Mouse (Mus musculus) liver, adult 2 months (tissue): ENCODE results near the gene Col6a3. TPM values are rescaled to one million over a fixed set of nuclear protein-coding genes. Genes with fewer than 3 reads are reported as not detected.

ENCODE experiments used
- DNase-seq: peaks from one replicate; pipeline ENCODE4 v3.0.0-alpha.2; 2011; ENCODE audit warnings: low read depth, low spot score; ENCODE audit errors: extremely low read depth
- H3K27ac ChIP-seq: fragments of 200-500 bp; replicated peaks from 2 replicates; pipeline ENCODE4 v1.5.1; 2012; ENCODE audit warnings: low read depth, mild to moderate bottlenecking, control low read depth, inconsistent platforms, low read length; ENCODE audit not compliant: insufficient read depth
- H3K27me3 ChIP-seq: fragments of 200-500 bp; 2 replicates; pipeline ENCODE4 v1.6.1; 2012; ENCODE audit warnings: mild to moderate bottlenecking, moderate library complexity, low read length, inconsistent platforms; ENCODE audit not compliant: control insufficient read depth, insufficient read depth
- H3K36me3 ChIP-seq: fragments of 200-500 bp; 2 replicates; pipeline ENCODE4 v1.6.1; 2012; ENCODE audit warnings: low read length, inconsistent platforms; ENCODE audit not compliant: control insufficient read depth, insufficient read depth
- H3K4me1 ChIP-seq: fragments of 200-500 bp; 2 replicates; pipeline ENCODE4 v1.6.1; 2011; ENCODE audit warnings: low read length; ENCODE audit not compliant: control insufficient read depth, insufficient read depth
- H3K4me3 ChIP-seq: fragments of 200-500 bp; 2 replicates; pipeline ENCODE4 v1.5.1; 2011; ENCODE audit warnings: low read depth, mild to moderate bottlenecking, control low read depth, low read length, moderate library complexity; ENCODE audit not compliant: insufficient read depth
- H3K79me2 ChIP-seq: fragments of 200-500 bp; 2 replicates; pipeline ENCODE4 v1.6.1; 2012; ENCODE audit warnings: inconsistent platforms, mild to moderate bottlenecking, low read length, moderate library complexity; ENCODE audit not compliant: control insufficient read depth, insufficient read depth
- H3K9ac ChIP-seq: fragments of 200-500 bp; 2 replicates; pipeline ENCODE4 v1.6.1; 2012; ENCODE audit warnings: low read depth, mild to moderate bottlenecking, control low read depth, inconsistent platforms, low read length
- CTCF ChIP-seq: fragments of 200-500 bp; IDR thresholded peaks from 2 replicates; pipeline ENCODE4 v1.5.1; 2011; ENCODE audit warnings: low read depth, low read length, control low read depth
- POLR2A ChIP-seq: fragments of 200-500 bp; IDR thresholded peaks from 2 replicates; pipeline ENCODE4 v1.6.1; 2011; ENCODE audit warnings: low read length, control low read depth; ENCODE audit not compliant: insufficient read depth; ENCODE audit errors: extremely low read depth
- WGBS: fragments of 180-500 bp; shearing (Covaris S2); methylation state at CpG from one replicate; pipeline ENCODE4 v1.1.7; 2018; 5-methylcytosine and 5-hydroxymethylcytosine counted together
- polyA plus RNA-seq: library from polyadenylated mRNA; depleted of rRNA; stranded (reverse); fragments of >200 nt; gene quantifications from 2 replicates; pipeline ENCODE4 v1.2.3, GENCODE M21; 2012
- total RNA-seq: library from RNA; depleted of rRNA; stranded (reverse); fragments of >200 nt; gene quantifications from 2 replicates; pipeline ENCODE4 v1.2.3, GENCODE M21; 2014

Gene Col6a3
- total and polyA plus RNA-seq, 2 experiments = 2.1 to 5.5 TPM

- WGBS = 88% methylated on average over 15 of the region's 15 CpGs
Measured at GRCm38 (mm10) chr1:90813226-90813625, 30.5 kb downstream of the Col6a3 start.

DNA sequence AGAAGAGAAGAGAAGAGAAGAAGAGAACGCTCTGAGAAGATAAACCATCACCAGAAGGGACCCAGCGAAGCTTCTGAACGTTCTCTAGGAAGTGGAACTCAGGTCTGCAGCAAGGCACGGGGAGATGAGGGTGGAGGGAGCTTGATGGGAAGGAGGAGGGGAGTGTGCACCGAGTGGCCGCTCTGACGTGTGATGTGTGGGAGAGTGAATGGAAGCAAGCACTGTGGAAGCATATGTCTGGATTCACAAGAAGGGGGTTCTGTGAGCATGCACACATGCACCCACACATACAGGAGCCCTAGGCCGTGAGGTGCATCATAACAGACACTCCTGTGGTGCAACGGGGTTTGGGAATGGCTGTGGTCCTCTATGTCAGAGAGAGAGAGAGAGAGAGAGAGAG lies 34.8 kb downstream of the Col6a3 start:
- no peaks in the 10 kb centered on the region for H3K79me2 ChIP-seq
- H3K36me3 ChIP-seq = no peaks in the 10 kb centered on the region
- no peak overlapping the region for H3K4me3 ChIP-seq
- 62% methylated on average over 9 of the region's 9 CpGs for WGBS
- H3K27me3 ChIP-seq = no peaks in the 10 kb centered on the region
- no peak overlapping the region for H3K9ac ChIP-seq
- no peak overlapping the region for H3K27ac ChIP-seq
- DNase-seq = no peak
- TF ChIP-seq POLR2A (no peak), CTCF (no peak)
- H3K4me1 ChIP-seq = no peaks in the 10 kb centered on the region

More at GRCm38 (mm10) chr1:90813226-90813625, 30.5 kb downstream of the Col6a3 start:
- no peak for TF ChIP-seq CTCF
- no peak for TF ChIP-seq POLR2A
- Histone ChIP-seq H3K27me3 (no peaks in the 10 kb centered on the region), H3K9ac (no peak overlapping the region), H3K4me1 (no peaks in the 10 kb centered on the region), H3K79me2 (no peaks in the 10 kb centered on the region), H3K36me3 (no peaks in the 10 kb centered on the region), H3K27ac (no peak overlapping the region), H3K4me3 (no peak overlapping the region)
- no peak for DNase-seq

- no peak overlapping the region for H3K4me3 ChIP-seq
- TF ChIP-seq POLR2A (no peak), CTCF (no peak)
- H3K27me3 ChIP-seq = no peaks in the 10 kb centered on the region
- 84% methylated on average over 4 of the region's 4 CpGs for WGBS
- no peak overlapping the region for H3K27ac ChIP-seq
- no peak overlapping the region for H3K9ac ChIP-seq
- no peaks in the 10 kb centered on the region for H3K79me2 ChIP-seq
- no peaks in the 10 kb centered on the region for H3K4me1 ChIP-seq
- H3K36me3 ChIP-seq = no peaks in the 10 kb centered on the region
- DNase-seq = no peak
Measured at GRCm38 (mm10) chr1:90803104-90803503, 40.7 kb downstream of the Col6a3 start.

GRCm38 (mm10) chr1:90801067-90801466 lies 42.7 kb downstream of the Col6a3 start:
- H3K4me3 ChIP-seq = no peak overlapping the region
- no peaks in the 10 kb centered on the region for H3K36me3 ChIP-seq
- no peaks in the 10 kb centered on the region for H3K79me2 ChIP-seq
- 27% methylated on average over 13 of the region's 13 CpGs for WGBS
- no peak overlapping the region for H3K27ac ChIP-seq
- no peak overlapping the region for H3K9ac ChIP-seq
- no peaks in the 10 kb centered on the region for H3K27me3 ChIP-seq
- TF ChIP-seq POLR2A (no peak), CTCF (no peak)
- no peaks in the 10 kb centered on the region for H3K4me1 ChIP-seq
- no peak for DNase-seq

GRCm38 (mm10) chr1:90800466-90800865 lies 43.3 kb downstream of the Col6a3 start:
- no peaks in the 10 kb centered on the region for H3K36me3 ChIP-seq
- 87% methylated on average over 3 of the region's 3 CpGs for WGBS
- TF ChIP-seq CTCF (no peak), POLR2A (no peak)
- H3K27ac ChIP-seq = no peak overlapping the region
- no peak for DNase-seq
- no peaks in the 10 kb centered on the region for H3K27me3 ChIP-seq
- no peak overlapping the region for H3K9ac ChIP-seq
- H3K4me3 ChIP-seq = no peak overlapping the region
- no peaks in the 10 kb centered on the region for H3K79me2 ChIP-seq
- H3K4me1 ChIP-seq = no peaks in the 10 kb centered on the region

DNA sequence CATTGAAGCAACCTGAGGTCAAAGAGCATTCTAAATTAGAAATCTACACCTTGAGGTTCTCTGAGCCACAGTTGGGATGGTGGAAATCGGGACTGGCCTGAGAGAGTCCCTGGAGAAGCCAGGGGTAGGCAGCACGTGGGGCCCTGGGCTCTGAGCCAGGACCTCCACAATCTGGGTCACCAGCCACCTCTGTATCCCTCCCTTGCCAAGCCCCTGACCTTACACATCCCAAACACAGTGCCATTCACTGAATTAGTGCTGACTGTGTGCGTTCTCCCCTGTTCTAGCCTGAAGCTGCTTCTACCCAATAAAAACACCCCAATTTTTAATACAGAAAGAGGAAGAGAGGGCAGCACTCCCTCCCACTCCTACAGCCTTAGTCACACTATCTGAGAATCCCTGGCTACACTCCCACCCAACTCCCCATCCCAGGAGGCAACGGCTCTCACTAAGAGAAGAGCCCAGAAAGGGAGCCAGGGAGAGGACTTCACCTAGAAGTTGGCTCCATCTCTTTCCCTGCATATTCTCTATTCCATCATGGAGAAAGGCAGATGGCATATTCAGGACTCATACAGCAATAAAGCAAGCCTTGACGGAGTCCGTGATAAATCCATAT lies 46.4 kb downstream of the Col6a3 start:
- Histone ChIP-seq H3K4me3 (no peak overlapping the region), H3K79me2 (no peaks in the 10 kb centered on the region), H3K9ac (no peak overlapping the region), H3K36me3 (no peaks in the 10 kb centered on the region), H3K4me1 (no peaks in the 10 kb centered on the region), H3K27me3 (no peaks in the 10 kb centered on the region), H3K27ac (no peak overlapping the region)
- DNase-seq = no peak
- TF ChIP-seq POLR2A (no peak), CTCF (no peak)
- 65% methylated on average over 6 of the region's 6 CpGs for WGBS
